Mouse (Mus musculus) thymus, adult 2 months (tissue): ENCODE measurements around the gene Cldn7.

Experiments used
- CTCF ChIP-seq: fragments of 200-500 bp; IDR thresholded peaks from 2 replicates; pipeline ENCODE4 v1.5.1; 2012; ENCODE audit warnings: mild to moderate bottlenecking, control low read depth, low read length, moderate library complexity, borderline replicate concordance; ENCODE audit not compliant: control insufficient read depth, poor library complexity, insufficient read depth; ENCODE audit errors: extremely low read depth
- POLR2A ChIP-seq: fragments of 200-500 bp; IDR thresholded peaks from 2 replicates; pipeline ENCODE4 v1.6.1; 2012; ENCODE audit warnings: mild to moderate bottlenecking, low read length, control low read depth, moderate library complexity; ENCODE audit not compliant: control insufficient read depth, poor library complexity, insufficient read depth; ENCODE audit errors: extremely low read depth

GRCm38 (mm10) chr11:69918118-69918517, 46.5 kb upstream of the Cldn7 start:
- TF ChIP-seq POLR2A = no peak
- TF ChIP-seq CTCF = no peak
